Mouse (Mus musculus): ENCODE results near the gene Smn1. TPM values are rescaled to one million over a fixed set of nuclear protein-coding genes. Genes with fewer than 3 reads are reported as not detected.
"Not testable (repeated sequence)": the region's sequence is repeated elsewhere in the genome, so short reads cannot be mapped to it uniquely, and the experiment has no call there.

The Smn1 gene
- 39.0 and 54.3 TPM in 2 replicates for total RNA-seq (2017)

DNA sequence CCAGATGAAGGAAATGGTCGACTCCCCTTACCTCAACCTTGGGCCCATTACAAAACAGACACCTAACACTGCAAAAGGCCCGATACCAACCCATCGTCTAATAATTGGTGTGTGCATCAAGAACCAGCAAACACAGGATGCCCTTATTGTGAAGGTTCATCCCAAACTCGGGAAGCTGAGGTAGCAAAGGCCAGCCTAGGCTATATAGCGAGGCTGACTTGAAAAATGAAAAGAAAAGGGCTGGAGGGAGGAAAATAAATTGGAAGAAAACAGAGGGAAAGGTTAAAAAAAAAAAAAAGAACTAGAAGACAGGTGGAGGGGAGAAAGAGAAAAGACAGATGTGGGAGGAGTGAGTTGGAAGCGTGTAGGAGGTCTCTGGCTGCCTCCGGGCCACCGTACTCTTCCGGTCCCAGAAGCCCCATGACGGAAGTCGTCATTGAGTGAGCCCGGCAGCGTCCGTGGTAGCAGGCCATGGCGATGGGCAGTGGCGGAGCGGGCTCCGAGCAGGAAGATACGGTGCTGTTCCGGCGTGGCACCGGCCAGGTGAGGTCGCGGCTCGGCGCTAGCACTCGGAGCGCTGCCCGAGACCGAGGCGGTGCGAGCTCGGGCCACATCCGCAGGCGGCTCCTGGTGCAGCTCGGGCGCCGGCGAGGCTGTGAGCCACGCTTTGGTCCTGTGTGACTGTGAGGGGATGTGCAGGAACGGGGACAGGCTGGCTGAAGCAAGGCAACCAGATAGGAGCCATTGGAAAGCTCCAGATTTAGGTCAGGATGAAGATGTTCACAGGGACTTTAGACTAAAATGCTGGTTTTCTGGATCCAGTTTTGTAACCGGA is at the start of gene Smn1:
Gene Smn1 (plus strand): TSS at position 430 of the 835 bp plus-strand sequence.
- peak; percentile 99 to 100 for ATAC-seq (replicated peaks in 1 of 2; ENCODE audit: insufficient read depth in 1 of 2, low FRiP score in 2 of 2, low TSS enrichment in 1 of 2, low read depth in 1 of 2, poor library complexity in 2 of 2, severe bottlenecking in 2 of 2)

DNA sequence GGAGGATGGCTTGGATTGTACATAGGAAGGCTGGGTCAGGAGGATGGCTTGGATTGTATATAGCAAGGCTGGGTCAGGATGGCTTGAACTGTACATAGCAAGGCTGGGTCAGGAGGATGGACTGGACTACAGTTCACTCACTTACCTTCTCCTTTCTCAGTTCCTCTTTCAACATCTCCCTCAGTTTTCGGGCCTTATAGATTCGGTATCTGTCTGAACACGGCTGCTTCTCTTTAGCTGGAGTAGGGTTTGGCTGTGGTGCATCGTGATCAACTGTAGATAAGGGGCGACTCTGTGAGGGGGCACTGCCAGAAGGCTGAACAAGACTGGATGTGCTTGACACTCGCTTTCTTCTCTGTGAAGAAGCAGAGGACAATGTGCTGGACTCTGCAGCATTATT is 25.8 kb upstream of the Smn1 start:
- no peak for ATAC-seq (replicated peaks in 1 of 2; ENCODE audit: insufficient read depth in 1 of 2, low FRiP score in 2 of 2, low TSS enrichment in 1 of 2, low read depth in 1 of 2, poor library complexity in 2 of 2, severe bottlenecking in 2 of 2)

DNA sequence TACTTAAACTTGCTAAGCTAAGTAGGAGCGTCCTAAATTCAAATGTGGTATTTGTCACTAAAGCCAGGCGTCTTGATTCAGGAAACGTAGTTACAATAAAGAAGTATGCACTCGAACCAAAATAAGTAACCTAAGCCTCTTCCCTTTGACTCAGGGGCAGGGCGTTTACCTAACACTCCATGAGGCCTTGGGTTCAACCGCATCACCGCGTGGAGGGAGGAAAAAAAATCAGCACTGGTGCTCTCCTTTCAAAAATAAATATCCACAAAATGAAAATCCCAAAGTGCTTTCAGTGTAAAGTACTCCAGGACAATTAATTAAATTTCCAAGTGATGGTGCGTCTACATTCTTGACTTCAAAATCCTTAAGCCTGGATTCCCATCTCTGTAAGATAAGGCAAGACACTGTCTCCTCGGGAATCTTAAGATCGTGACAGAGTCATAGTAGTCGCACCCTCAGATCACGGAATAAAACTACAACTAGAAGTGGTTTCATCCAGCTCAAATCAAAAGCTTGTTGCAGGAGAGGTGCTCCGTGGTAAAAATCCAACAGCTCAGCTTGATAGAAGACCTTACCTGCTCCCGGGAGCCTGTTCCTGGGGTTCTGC is 21.5 kb upstream of the Smn1 start:
- ATAC-seq (replicated peaks in 1 of 2; ENCODE audit: insufficient read depth in 1 of 2, low FRiP score in 2 of 2, low TSS enrichment in 1 of 2, low read depth in 1 of 2, poor library complexity in 2 of 2, severe bottlenecking in 2 of 2) = no peak

DNA sequence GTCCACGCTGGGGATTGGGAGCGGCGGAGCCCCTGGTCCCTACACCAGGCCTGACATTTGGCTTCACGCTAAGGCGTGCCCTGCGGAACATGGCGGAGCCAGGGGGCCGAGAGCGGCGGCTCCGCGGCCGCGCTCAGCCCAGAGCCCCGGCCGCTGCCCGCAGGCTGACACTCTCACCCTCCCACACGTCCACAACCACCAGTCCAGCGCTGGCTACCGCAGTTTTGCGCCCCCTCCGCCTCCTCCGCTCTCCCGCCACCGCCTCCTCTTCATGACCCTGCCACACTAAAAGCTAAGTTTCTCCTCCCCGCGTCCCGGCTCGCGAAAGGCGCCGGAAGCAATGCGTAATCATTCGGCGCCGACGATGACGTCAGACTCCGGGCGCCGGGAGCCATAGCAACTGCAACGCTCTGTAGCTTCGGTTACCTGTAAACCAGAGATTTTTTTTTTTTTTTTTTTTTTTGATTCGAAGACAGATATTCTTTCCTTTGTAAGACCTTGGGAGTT is 20.9 kb upstream of the Smn1 start, which contains the start of gene Bdp1:
Gene Bdp1 (minus strand): TSS at position 323 of the 507 bp plus-strand sequence.
- peak; percentile 65 to 84 for ATAC-seq (replicated peaks in 1 of 2; ENCODE audit: insufficient read depth in 1 of 2, low FRiP score in 2 of 2, low TSS enrichment in 1 of 2, low read depth in 1 of 2, poor library complexity in 2 of 2, severe bottlenecking in 2 of 2)

DNA sequence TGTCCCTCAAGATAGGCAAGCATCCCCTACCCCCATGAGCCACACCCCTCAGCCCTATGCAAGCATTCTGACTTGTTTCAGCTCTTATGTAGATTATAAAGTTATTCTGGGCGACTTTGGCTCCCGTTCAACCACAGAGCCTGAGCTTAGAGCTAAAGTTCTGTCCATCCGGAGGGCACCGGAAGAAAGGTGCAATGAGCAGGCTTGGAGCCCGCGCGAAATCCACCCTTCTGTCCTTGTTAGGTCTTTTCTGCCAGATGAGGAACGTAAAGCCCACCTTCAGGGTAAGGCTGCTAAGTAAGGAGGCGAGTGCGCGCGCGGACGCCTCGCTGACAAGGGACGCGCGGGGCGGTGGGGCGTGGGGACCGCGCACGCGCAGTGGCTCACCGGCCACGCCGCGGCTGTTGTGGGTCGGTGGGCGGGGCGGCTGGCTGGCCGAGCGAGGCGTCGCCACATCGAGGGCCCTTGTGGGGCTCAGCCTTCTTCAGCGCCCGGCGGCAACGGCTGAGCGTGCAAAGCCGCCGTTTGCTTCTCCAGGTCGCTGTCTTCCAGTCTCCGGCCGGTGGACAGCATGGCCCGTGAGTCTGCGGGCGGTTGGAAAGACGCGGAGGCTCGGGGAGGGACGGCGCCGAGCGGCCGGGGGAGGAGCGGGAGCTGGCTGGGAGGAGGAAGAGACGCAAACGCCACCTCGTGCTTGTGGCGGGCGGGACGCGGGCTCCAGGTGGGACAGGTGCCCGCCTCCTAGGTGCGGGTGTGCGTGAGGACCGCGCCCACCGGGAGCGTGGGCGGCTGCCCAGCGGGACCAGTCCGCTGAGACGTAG is 16.8 kb upstream of the Smn1 start, which contains the start of gene Serf1:
Gene Serf1 (plus strand): TSS at position 361 of the 821 bp plus-strand sequence.
- peak; percentile 24 to 53 for ATAC-seq (replicated peaks in 1 of 2; ENCODE audit: insufficient read depth in 1 of 2, low FRiP score in 2 of 2, low TSS enrichment in 1 of 2, low read depth in 1 of 2, poor library complexity in 2 of 2, severe bottlenecking in 2 of 2)

DNA sequence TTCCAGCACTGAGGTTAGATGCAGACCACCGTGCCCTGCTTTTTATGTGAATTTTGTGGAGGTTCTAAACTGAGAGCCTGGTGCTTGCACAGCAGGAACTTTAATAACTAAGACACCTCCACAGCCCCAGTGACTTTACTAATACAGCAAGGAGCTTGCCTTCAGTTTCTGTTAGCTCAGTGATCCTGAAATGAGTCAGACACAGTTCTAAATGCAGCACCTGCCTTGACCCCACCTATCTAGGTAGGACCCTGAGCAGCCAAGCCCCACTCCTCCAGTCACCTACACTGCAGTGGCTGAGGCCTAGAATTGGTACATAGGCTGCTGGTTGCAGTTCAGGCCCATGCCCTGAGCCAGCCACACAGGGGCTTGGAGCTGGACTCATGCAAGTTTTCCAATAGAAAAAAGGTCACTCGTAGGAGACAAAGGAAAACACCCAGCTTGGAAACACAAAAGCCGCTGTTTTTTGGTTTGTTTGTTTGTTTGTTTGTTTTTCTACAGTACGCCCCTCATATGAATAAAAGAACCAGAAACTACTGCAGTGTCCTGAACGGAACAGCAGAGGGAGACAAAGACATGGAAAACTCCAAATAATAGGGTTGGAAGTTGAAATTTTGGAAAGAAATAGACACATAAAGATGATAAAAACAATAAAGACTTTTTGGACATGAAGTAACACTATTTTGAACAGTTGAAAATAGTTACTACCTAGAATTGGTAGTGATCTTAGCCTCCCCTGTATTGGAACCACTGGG is 12.3 kb upstream of the Smn1 start:
- no peak for ATAC-seq (replicated peaks in 1 of 2; ENCODE audit: insufficient read depth in 1 of 2, low FRiP score in 2 of 2, low TSS enrichment in 1 of 2, low read depth in 1 of 2, poor library complexity in 2 of 2, severe bottlenecking in 2 of 2)

DNA sequence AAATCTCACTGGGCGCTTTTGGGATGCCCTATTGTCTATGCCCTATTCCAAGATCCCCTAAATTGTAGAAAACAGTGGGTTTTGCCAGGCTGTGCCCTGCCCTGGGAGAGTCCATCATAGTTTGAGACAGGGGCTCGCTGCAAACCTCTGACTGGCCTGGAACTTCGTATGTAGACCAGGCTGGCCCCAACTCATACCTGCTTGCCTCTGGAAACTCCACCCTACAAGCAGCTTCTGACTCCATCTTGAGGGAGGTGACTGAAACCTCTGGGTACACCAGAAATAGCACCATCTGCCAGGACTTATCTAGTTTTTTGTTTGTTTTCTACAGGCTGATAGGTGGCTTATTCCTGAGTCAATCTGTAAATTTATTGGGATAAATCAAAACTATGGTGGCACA is 682 bp upstream of the Smn1 start:
- no peak for ATAC-seq (replicated peaks in 1 of 2; ENCODE audit: insufficient read depth in 1 of 2, low FRiP score in 2 of 2, low TSS enrichment in 1 of 2, low read depth in 1 of 2, poor library complexity in 2 of 2, severe bottlenecking in 2 of 2)

DNA sequence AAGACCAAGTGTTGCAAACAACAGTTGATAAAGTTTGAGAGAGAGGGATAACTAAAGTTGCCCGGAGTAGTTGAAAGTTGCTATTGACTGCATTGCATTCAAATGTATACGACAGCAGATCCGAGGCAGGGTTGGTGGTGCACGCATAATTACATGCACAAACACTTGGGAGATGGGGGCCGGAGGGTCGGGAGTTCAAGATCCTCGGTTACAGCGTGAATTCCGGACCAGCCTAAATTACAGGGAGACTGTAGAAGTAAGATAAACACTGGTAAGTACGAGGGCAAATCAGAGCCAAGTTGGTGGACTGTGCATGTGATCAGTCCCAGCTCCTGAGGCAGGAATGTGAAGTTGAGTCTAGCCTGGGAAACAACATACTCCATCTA is 599 bp downstream of the Smn1 start:
- no peak for ATAC-seq (replicated peaks in 1 of 2; ENCODE audit: insufficient read depth in 1 of 2, low FRiP score in 2 of 2, low TSS enrichment in 1 of 2, low read depth in 1 of 2, poor library complexity in 2 of 2, severe bottlenecking in 2 of 2)

DNA sequence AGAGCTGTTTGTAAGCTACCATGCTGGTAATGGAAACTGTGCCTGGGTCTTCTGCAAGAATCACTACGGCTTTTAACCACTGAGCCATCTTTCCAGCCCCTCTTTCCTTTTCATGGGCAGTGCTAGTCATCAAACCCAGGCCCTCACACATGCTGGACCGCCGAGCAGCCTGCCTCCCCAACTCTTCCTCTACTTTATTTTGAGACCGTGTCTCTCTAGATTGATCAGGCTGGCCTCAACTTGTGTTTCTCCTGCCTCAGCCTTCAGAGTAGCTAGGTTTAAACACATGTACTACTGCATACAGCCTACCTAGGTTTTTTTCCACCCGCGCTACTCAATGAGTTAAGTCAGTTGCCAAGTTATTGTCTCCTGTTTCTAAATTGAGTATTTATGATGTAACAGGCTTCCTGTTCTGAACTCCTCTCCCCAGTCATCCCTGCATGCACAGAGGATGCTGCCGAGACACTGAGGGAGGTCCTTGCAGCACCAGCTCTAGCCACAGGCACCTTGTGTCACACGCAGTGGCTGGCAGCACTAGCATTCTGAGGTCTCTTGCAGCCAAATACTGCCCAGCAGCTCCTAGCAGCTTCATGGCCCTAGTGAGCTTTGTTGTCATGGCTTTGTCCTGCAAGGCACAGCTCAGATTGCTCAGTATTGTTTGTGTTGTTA is 17.1 kb downstream of the Smn1 start:
- peak in 1 of 2 experiments; percentile 66; a peak in 1 of 4 replicates for ATAC-seq (replicated peaks in 1 of 2; ENCODE audit: insufficient read depth in 1 of 2, low FRiP score in 2 of 2, low TSS enrichment in 1 of 2, low read depth in 1 of 2, poor library complexity in 2 of 2, severe bottlenecking in 2 of 2)

DNA sequence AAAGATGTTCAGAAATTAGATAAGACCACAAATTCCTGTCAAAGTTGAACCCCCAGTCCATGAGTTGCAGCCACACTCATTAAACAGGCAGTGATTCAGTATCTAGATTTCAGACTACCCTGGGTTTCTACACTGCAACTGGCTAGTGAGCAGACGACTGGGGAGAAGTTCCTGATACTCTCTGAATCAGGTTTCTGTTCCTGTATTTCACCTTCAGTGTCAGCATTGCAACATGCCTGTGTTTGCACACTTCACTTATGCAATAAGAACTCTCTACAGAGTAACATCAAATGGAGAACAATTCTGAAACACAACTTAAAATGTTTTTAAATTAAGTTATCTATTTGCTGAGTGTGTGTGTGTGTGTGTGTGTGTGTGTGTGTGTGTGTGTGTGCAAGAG is 28.0 kb downstream of the Smn1 start:
- ATAC-seq (replicated peaks in 1 of 2; ENCODE audit: insufficient read depth in 1 of 2, low FRiP score in 2 of 2, low TSS enrichment in 1 of 2, low read depth in 1 of 2, poor library complexity in 2 of 2, severe bottlenecking in 2 of 2) = peak; percentile 42 to 82; a peak in 1 of 4 replicates

DNA sequence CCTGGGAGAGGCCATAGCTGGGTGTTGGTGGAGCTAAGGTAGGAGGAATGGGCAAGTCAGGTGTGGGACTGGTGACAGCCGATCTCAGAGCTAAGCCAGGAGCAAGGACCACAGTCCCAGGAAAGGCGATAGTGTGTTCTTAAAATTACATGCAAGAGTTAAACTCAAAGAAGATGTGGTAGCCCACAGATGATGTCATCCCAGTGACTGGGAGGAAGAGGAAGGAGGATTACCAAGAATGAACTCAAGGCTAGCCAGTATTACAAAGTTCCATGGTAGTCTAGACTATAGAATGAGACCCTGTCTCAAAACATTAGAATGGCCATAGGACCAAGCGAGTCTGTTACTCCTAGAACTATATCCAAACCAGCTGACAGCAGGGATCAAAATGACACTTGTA is 32.0 kb downstream of the Smn1 start:
- no peak for ATAC-seq (replicated peaks in 1 of 2; ENCODE audit: insufficient read depth in 1 of 2, low FRiP score in 2 of 2, low TSS enrichment in 1 of 2, low read depth in 1 of 2, poor library complexity in 2 of 2, severe bottlenecking in 2 of 2)

DNA sequence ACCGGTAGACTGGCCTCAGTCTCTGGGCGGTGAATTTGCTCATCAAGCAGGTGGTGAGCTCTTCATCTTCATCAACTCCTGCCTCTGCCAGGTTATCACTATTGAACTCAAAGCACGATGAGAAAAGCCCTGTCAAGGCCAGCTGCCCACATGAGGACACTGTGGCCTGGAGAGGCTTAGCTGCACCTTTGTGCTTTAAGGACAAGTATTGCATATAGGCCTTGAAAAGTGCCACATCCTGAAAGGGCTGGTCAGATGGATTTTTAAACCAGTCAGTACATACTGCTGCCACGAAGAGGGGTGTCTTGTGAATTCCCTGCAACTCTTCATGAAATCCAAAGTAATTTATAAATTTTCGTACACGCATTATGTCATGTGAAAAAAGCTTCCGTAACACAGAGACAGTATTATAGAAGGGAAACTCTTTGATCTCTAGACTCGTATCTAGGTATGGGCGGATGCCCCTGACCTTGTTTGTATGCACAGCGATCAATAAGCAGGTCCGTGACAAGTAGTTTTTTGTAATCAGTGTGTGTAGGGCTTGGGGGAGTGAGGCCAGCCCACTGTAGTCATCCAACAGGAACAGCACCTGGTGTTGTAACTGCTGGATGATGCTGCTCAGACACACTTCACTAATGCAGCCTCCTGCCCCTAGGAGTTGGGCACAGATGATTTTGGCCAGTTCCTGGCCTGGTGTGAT is 36.7 kb downstream of the Smn1 start:
- not testable (repeated sequence) for ATAC-seq (replicated peaks in 1 of 2; ENCODE audit: insufficient read depth in 1 of 2, low FRiP score in 2 of 2, low TSS enrichment in 1 of 2, low read depth in 1 of 2, poor library complexity in 2 of 2, severe bottlenecking in 2 of 2)

DNA sequence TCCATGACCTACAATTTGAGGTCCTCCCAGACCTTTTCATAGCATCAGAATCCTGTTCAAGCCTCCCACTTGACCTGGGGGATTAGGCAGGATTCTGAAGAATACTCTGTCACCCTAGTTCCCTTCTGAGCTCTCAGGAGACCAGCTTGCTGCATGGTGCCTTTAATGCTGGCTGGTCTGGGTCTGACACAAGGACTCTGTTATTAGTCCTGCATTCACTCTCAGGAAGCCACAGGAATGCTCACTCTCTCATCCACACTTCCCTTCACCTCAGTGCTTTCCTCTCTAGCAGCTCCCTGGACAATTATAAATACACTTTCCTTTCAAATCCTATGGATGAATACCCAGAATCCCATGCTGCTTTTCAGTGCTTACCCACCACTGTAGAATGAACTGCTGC is 37.8 kb downstream of the Smn1 start:
- ATAC-seq (replicated peaks in 1 of 2; ENCODE audit: insufficient read depth in 1 of 2, low FRiP score in 2 of 2, low TSS enrichment in 1 of 2, low read depth in 1 of 2, poor library complexity in 2 of 2, severe bottlenecking in 2 of 2) = not testable (repeated sequence)

DNA sequence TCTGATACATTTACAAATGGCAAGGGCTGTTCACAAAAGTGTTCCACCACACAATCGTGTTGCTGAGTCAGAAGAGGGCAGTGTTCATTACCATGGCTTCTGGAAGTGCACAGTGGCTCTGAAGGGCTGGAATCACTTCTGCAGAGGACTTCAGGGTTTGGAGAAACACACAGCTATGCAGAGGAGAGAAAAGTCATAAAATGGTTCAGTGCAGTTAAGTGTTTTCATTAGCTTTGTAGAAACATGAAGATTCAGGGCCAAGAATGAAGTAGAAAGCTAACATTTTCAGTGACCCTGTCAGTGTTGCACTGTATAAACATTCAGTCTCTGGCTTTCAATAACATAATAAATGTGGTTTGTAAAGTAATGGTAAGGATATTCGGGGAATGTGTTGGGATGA is 41.7 kb downstream of the Smn1 start:
- not testable (repeated sequence) for ATAC-seq (replicated peaks in 1 of 2; ENCODE audit: insufficient read depth in 1 of 2, low FRiP score in 2 of 2, low TSS enrichment in 1 of 2, low read depth in 1 of 2, poor library complexity in 2 of 2, severe bottlenecking in 2 of 2)

DNA sequence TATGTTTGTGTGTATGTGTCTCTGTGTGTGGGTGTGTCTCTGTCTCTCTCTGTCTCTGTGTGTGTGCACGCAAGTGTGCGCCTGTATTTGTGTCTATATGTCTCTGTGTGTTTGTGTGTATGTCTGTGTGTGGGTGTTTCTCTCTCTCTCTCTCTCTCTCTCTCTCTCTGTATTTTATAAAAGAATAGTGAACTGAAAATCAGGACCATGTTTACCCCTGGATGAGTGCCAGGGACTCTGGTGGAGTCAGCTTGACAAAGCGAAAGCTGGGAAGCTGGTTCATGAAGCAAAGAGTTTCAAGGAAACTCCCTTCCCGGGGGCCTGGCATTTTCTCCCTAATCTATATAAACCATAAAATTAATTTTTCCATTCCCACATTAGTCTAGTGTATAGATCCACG is 49.7 kb downstream of the Smn1 start:
- ATAC-seq (replicated peaks in 1 of 2; ENCODE audit: insufficient read depth in 1 of 2, low FRiP score in 2 of 2, low TSS enrichment in 1 of 2, low read depth in 1 of 2, poor library complexity in 2 of 2, severe bottlenecking in 2 of 2) = not testable (repeated sequence)

DNA sequence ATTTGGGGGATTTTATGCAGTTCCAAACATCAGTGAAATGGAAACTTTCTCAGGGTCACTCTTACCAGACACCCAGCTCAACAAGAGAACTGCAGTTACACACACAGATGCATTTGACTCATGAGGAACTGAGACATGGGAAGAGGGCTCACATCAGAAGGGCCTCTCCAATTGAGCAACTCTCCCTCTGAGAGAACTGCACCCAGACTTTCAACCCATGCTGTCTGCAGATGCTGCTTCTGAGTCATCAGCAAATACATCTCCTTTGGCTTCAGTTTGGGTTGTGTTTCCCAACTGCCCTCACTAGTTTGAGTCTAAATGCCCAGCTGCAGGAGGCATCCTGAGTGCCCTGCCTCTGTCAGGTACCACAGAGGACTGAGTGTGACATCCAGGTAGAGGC is 58.5 kb downstream of the Smn1 start:
- ATAC-seq (replicated peaks in 1 of 2; ENCODE audit: insufficient read depth in 1 of 2, low FRiP score in 2 of 2, low TSS enrichment in 1 of 2, low read depth in 1 of 2, poor library complexity in 2 of 2, severe bottlenecking in 2 of 2) = peak in 1 of 2 experiments; percentile 53; a peak in 2 of 4 replicates

Data from hematopoietic stem cell, adult 5-6 weeks (primary cell).